Mouse (Mus musculus) cerebellum, adult 2 months (tissue): ENCODE measurements around the gene Znrf3. TPM values are rescaled to one million over a fixed set of nuclear protein-coding genes. Genes with fewer than 3 reads are reported as not detected.
"Not testable (repeated sequence)": the region's sequence is repeated elsewhere in the genome, so short reads cannot be mapped to it uniquely, and the experiment has no call there.

ENCODE experiments used
- DNase-seq, 2 experiments: peaks; one replicate each; pipeline ENCODE4 v3.0.0; 2021
- H3K27ac ChIP-seq: fragments of 200-500 bp; 2 replicates; pipeline ENCODE4 v1.5.1; 2012; ENCODE audit warnings: low read length, control low read depth, inconsistent platforms; ENCODE audit not compliant: insufficient read depth
- H3K27me3 ChIP-seq: fragments of 200-500 bp; 2 replicates; pipeline ENCODE4 v1.6.1; 2012; ENCODE audit warnings: inconsistent platforms, mild to moderate bottlenecking, low read length, moderate library complexity; ENCODE audit not compliant: control insufficient read depth, insufficient read depth
- H3K4me1 ChIP-seq: fragments of 200-500 bp; 2 replicates; pipeline ENCODE4 v1.6.1; 2011; ENCODE audit warnings: low read length; ENCODE audit not compliant: control insufficient read depth, insufficient read depth
- H3K4me3 ChIP-seq: fragments of 200-500 bp; replicated peaks from 2 replicates; pipeline ENCODE3; 2011; ENCODE audit warnings: mild to moderate bottlenecking, low read depth, low read length, control low read depth; ENCODE audit not compliant: insufficient read depth
- CTCF ChIP-seq: fragments of 200-500 bp; IDR thresholded peaks from 2 replicates; pipeline ENCODE4 v1.5.1; 2011; ENCODE audit warnings: low read depth, mild to moderate bottlenecking, control low read depth, low read length, moderate library complexity, borderline replicate concordance; ENCODE audit not compliant: insufficient read depth
- POLR2A ChIP-seq: fragments of 200-500 bp; IDR thresholded peaks from 2 replicates; pipeline ENCODE4 v1.6.1; 2011; ENCODE audit warnings: low read length, control low read depth, borderline replicate concordance; ENCODE audit not compliant: insufficient read depth
- WGBS: fragments of 180-500 bp; shearing (Covaris S2); methylation state at CpG from one replicate; pipeline ENCODE4 v1.1.7; 2018; 5-methylcytosine and 5-hydroxymethylcytosine counted together
- polyA plus RNA-seq: library from polyadenylated mRNA; depleted of rRNA; stranded (reverse); fragments of >200 nt; gene quantifications from 2 replicates; pipeline ENCODE4 v1.2.3, GENCODE M21; 2012; rRNA removed

Gene Znrf3
- 5.4 and 5.8 TPM in 2 replicates for polyA plus RNA-seq

GRCm38 (mm10) chr11:5444599-5445451, at the start of gene Znrf3:
Znrf3 (minus strand) TSS chr11:5444847.
- Histone ChIP-seq H3K4me3 (peak within 1 kb of the TSS; percentile 64), H3K27me3 (no peaks in the 10 kb centered on the region), H3K27ac (no peak within 1 kb of the TSS), H3K4me1 (no peaks in the 10 kb centered on the region)
- TF ChIP-seq POLR2A, result no peak
- no peak for TF ChIP-seq CTCF
- WGBS, result 1% methylated on average over 53 of the region's 106 CpGs
- peak; percentile 83 to 94 for DNase-seq

GRCm38 (mm10) chr11:5493869-5494268, 49.2 kb upstream of the Znrf3 start:
- H3K4me1 ChIP-seq, result no peaks in the 10 kb centered on the region
- H3K4me3 ChIP-seq, result no peak overlapping the region
- 53% methylated on average over 2 of the region's 2 CpGs for WGBS
- no peak overlapping the region for H3K27ac ChIP-seq
- TF ChIP-seq CTCF (no peak), POLR2A (no peak)
- DNase-seq, result no peak
- no peaks in the 10 kb centered on the region for H3K27me3 ChIP-seq

- TF ChIP-seq POLR2A, result no peak
- TF ChIP-seq CTCF, result no peak
- 82% methylated on average over 7 of the region's 7 CpGs for WGBS
Measured at GRCm38 (mm10) chr11:5491912-5492311, 47.3 kb upstream of the Znrf3 start.

GRCm38 (mm10) chr11:5490989-5491656, 46.5 kb upstream of the Znrf3 start:
- WGBS, result 81% methylated on average over 10 of the region's 10 CpGs
- H3K27me3 ChIP-seq, result no peaks in the 10 kb centered on the region
- no peak overlapping the region for H3K4me3 ChIP-seq
- H3K27ac ChIP-seq, result no peak overlapping the region
- TF ChIP-seq CTCF, result no peak
- DNase-seq, result no peak
- H3K4me1 ChIP-seq, result 0 out of 2 replicates have a peak, but pooled peaks cover 3% of the 10 kb centered on the region

More at GRCm38 (mm10) chr11:5491912-5492311, 47.3 kb upstream of the Znrf3 start:
- no peaks in the 10 kb centered on the region for H3K4me1 ChIP-seq
- no peak for DNase-seq
- no peaks in the 10 kb centered on the region for H3K27me3 ChIP-seq
- H3K27ac ChIP-seq, result no peak overlapping the region
- H3K4me3 ChIP-seq, result no peak overlapping the region

GRCm38 (mm10) chr11:5489433-5489832, 44.8 kb upstream of the Znrf3 start:
- not testable (repeated sequence) for H3K27me3 ChIP-seq, DNase-seq, H3K4me1 ChIP-seq, H3K27ac ChIP-seq, H3K4me3 ChIP-seq
- WGBS, result 86% methylated on average over 10 of the region's 10 CpGs

- H3K4me1 ChIP-seq, result 0 out of 2 replicates have a peak, but pooled peaks cover 3% of the 10 kb centered on the region
- peak; percentile 82 to 88 for DNase-seq
- TF ChIP-seq POLR2A (peak; percentile 36; the same call in 1 of the 2 replicates), CTCF (peak; percentile 86)
- H3K27me3 ChIP-seq, result no peaks in the 10 kb centered on the region
- no peak overlapping the region for H3K27ac ChIP-seq
- peak overlapping the region; percentile 80 for H3K4me3 ChIP-seq
- 2% methylated on average over 15 of the region's 15 CpGs for WGBS
Measured at GRCm38 (mm10) chr11:5485193-5486011, 40.8 kb upstream of the Znrf3 start.

GRCm38 (mm10) chr11:5482581-5482980, 37.9 kb upstream of the Znrf3 start:
- H3K4me1 ChIP-seq, result 0 out of 2 replicates have a peak, but pooled peaks cover 3% of the 10 kb centered on the region
- TF ChIP-seq CTCF, result no peak
- no peak for TF ChIP-seq POLR2A
- H3K27ac ChIP-seq, result no peak overlapping the region
- WGBS, result 90% methylated on average over 13 of the region's 13 CpGs
- H3K4me3 ChIP-seq, result no peak overlapping the region
- H3K27me3 ChIP-seq, result no peaks in the 10 kb centered on the region
- no peak for DNase-seq

GRCm38 (mm10) chr11:5478831-5479230, 34.2 kb upstream of the Znrf3 start:
- H3K4me1 ChIP-seq, result no peaks in the 10 kb centered on the region; the same call in 1 of the 2 replicates
- no peak for DNase-seq
- TF ChIP-seq POLR2A (no peak), CTCF (no peak)
- 89% methylated on average over 3 of the region's 3 CpGs for WGBS
- no peaks in the 10 kb centered on the region for H3K27me3 ChIP-seq
- no peak overlapping the region for H3K27ac ChIP-seq
- no peak overlapping the region for H3K4me3 ChIP-seq
